Mouse (Mus musculus) heart, adult 2 months (tissue): ENCODE measurements around the gene Upk3b.
A peak's percentile ranks its signal among the peaks of the same experiment; 100 is the strongest.

ENCODE experiments used
- CTCF ChIP-seq: fragments of 200-600 bp; IDR thresholded peaks from 2 replicates; pipeline ENCODE4 v1.8.1; 2022; ENCODE audit warnings: antibody characterized with exemption, mild to moderate bottlenecking, moderate library complexity
- EP300 ChIP-seq: fragments of 200-500 bp; IDR thresholded peaks from 2 replicates; pipeline ENCODE4 v1.6.1; 2011; ENCODE audit warnings: low read depth, low read length, control low read depth; ENCODE audit not compliant: insufficient read depth
- POLR2A ChIP-seq: fragments of 200-500 bp; IDR thresholded peaks from 2 replicates; pipeline ENCODE4 v1.6.1; 2011; ENCODE audit warnings: mild to moderate bottlenecking, low read depth, low read length, control low read depth; ENCODE audit not compliant: insufficient read depth

GRCm38 (mm10) chr5:136083669-136084107 is 45.4 kb downstream of the Upk3b start, which contains the start of gene Rasa4:
- TF ChIP-seq POLR2A (peak; percentile 56), EP300 (no peak), CTCF (peak; percentile 47)
